Mouse (Mus musculus): ENCODE measurements around the gene Pidd1.

Gene Pidd1

DNA sequence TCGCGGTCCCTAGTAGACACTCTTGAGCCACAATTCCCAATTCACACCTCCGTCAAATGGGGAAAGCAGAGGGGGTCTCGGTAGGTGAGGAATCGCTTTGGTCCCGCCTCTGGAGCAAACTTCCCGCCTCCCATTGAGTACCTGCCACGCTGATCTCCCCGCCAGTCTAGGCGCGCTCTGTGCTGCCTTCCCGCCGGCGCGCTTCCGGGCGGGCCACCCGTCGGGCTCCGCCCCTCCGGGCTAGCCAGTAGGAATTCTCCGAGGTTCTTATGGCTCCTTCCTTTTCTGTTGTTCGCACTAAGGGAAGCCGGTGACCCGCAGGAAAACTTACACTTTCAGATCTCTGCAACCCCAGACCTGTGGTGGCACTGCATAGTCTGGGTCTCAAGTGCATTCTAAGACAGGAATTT lies at the start of gene Pidd1:
Pidd1 (minus strand) TSS at position 198 of the 410 bp plus-strand sequence.
- DNase-seq (ENCODE audit: low spot score): no peak

- DNase-seq (ENCODE audit: low spot score): no peak
Measured at GRCm38 (mm10) chr7:141492738-141493137, 48.9 kb upstream of the Pidd1 start.

GRCm38 (mm10) chr7:141491151-141491550 lies 47.3 kb upstream of the Pidd1 start:
- DNase-seq (ENCODE audit: low spot score): no peak

- DNase-seq (ENCODE audit: low spot score): no peak
Measured at GRCm38 (mm10) chr7:141487141-141487540, 43.3 kb upstream of the Pidd1 start.

DNA sequence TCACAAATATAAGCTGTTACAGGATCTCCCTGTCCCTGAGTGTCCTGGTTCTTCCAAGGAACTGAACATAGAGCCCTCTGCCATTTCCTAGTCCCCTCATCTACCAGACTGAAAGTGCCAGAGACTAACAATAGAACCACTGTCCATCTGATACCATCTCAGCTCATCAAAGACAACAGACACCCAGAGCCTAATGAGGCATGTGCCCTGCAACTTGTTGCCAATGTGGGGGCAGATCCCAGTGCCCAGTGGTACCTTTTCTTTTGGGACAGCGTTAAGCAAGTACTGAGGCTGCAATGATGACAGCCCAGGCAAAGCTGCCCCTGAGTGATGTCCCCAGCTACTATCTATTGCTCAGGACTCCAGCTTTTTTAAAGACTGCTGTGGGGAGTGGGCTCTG lies 42.4 kb upstream of the Pidd1 start:
- DNase-seq (ENCODE audit: low spot score): no peak

- DNase-seq (ENCODE audit: low spot score): no peak
Measured at GRCm38 (mm10) chr7:141485606-141486005, 41.8 kb upstream of the Pidd1 start.

GRCm38 (mm10) chr7:141485186-141485585 lies 41.4 kb upstream of the Pidd1 start:
- DNase-seq (ENCODE audit: low spot score): no peak

GRCm38 (mm10) chr7:141484186-141485120 lies 40.6 kb upstream of the Pidd1 start:
- no peak for DNase-seq (ENCODE audit: low spot score)

- DNase-seq (ENCODE audit: low spot score): no peak
Measured at GRCm38 (mm10) chr7:141483114-141483653, 39.4 kb upstream of the Pidd1 start.

DNA sequence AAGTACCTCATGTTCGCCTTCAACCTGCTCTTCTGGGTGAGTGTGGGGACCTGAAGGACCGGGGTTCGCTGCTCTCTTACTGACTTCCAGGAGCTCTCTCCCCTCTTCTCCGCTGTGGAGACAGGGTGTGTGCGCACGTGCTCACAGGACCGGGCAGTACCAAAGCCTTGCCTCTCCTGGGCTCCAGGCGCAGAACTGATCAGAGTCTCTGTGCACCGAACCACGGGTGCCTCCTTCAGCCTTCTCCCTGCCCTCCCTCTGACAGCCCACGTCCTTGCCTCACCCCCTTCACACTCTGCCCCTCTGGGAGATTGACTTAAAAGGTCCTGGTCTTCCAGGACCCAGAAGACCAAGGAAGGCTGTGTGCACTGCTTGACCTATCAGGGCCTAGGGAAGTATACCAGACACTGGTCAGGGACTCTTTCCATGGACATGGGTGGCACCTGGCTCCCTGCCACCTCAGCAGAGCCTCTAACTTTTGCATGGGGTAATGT lies 38.8 kb upstream of the Pidd1 start:
- no peak for DNase-seq (ENCODE audit: low spot score)

DNA sequence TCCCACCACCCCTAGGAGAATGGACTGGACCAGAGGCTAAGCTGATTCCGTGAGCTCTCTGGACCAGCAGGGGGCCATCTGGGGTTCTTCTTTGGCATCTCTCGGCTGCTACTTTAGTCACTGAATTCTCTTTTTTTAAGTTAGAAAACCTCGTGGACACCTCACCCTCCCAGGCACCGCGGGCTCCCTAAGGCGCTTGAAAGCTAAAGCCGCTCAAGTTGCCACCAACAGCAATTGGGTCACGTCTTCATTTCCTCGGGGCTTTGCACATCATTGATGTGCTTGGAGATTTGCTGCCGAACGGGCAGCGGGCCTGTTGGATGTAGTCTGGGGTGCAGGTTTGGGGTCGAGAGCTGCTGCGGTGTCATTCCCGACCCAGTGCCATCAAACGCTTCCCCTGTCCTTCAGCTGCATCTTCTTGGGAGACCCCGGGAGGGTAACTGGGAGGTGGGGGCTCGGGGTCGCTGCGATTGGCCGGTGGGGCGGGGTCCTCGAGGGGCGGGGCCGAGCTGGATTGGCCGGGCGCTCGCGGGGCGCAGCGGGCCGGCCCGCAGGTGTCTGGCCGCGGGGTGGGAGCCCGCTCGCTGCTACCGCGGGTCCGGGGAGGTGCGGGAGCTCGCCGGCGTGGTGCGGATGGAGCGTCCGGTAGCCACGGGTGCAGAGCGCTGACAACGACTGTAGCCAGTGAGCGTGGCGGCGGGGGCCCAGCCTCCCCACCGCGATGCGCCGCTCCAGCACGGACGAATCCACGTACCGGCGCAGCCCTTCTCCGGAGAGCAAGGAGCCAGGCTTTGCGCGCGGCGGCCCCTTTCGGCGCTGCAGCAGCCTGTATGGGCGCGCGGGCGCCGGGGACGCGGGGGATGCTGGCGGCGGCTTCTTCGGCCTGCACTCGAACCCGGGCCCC lies 37.9 kb upstream of the Pidd1 start:
- DNase-seq (ENCODE audit: low spot score): no peak

DNA sequence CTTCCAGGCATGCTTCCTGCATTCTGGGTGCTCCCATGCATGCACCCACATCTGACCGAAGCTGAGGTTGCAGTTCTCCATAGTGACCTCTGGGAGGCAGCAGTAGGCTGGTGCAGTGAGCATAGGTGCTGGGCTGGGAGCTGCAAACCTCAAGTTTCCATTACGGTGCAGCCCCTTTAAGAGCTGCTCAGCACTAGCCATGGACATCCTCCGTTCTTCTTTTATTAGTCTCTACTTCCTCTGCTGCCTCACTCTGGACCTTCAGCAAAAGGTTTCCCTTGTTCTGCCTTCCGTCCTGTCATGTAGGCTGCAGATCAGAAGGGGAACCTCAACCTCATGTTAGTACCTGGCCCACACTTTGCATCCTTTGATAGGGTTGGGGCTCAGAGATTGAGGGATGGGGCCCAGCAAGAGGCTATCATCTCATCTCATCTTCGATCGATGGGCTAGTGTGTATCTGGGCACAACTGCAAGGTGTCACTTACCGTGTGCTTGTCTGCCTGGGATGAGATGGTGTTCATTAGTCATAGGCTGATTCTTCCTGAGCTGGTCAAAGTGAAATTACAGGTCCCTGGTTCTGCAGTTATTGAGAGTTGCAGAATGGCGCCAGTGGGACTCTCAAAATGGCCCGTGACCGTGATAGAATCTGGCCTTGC lies 37.1 kb upstream of the Pidd1 start:
- no peak for DNase-seq (ENCODE audit: low spot score)

- DNase-seq (ENCODE audit: low spot score): no peak
Measured at GRCm38 (mm10) chr7:141478270-141478748, 34.5 kb upstream of the Pidd1 start.

DNA sequence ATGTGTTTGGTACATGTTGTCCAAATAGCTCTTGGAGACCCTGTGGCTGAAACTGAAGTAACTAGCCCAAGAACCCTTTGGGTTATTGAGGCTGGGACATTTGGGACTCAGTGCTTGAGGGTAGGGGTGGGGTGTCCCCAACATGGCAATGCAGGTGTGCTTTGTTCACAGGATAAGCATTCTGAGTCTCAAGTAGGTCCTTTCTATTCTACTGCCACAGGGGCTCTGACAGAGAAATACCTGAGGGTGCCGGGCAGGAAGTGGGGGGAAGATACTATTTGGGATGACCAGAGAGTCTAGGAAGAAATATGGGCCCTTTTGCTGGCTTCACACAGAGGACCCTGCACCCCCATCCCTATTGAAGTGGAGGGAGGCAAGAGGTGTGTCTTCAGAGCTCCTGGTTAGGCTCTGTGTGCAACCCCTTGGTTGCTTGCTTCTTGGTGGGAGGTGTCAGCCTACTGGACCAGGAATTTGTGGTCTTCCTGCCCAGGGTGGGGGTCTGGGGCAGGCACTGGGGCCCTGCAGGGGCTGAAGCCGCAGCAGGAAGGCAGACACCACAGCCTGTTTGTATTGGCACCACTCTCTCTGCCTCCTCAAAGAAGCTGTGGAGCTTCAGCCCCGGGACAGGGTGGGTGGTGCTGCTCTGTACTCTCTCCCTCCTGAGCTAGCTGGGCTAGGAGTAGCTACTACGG lies 33.9 kb upstream of the Pidd1 start:
- no peak for DNase-seq (ENCODE audit: low spot score)

- DNase-seq (ENCODE audit: low spot score): no peak
Measured at GRCm38 (mm10) chr7:141476981-141477370, 33.2 kb upstream of the Pidd1 start.

DNA sequence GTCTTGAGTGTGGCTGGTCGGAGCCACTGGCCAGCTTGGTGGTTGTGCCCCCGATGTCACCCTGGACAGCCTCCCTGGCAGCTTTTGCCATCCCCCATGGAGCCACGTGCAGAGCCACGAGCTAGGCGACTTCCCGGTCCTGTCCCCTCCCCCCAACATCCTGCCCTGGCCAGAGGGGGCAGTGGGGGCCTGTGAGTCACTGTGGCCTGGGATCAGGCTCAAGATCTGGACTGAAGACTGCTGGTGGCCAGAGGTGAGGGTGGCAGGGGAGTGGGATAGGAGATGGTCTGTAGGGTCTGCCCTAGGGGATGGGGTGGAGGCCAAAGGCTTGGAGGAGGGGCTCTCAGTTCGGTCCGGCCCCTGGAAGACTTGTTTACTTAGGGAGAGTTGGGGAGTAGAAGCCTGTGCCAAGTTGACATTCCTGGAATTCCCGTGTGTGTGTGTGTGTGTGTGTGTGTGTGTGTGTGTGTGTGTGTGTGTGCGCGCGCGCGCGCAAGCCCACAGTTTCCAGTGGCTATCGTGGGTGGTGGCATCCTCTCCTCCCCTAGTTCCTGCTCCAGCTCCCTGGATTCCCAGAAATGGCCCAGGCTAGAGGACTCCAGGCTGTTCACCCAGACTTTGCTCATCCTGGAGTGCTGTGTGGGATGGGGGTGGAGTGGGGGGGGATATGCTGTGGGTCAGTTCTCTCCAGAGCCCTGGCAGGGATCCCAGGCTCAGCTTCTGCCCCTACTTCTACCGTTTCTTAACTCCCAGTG lies 32.6 kb upstream of the Pidd1 start:
- DNase-seq (ENCODE audit: low spot score): no peak

GRCm38 (mm10) chr7:141475805-141476158 lies 32.0 kb upstream of the Pidd1 start:
- DNase-seq (ENCODE audit: low spot score): no peak

GRCm38 (mm10) chr7:141475011-141475804 lies 31.4 kb upstream of the Pidd1 start, which contains the start of the genes Polr2l and Tspan4:
TSS of gene Polr2l (minus strand) at chr7:141475132.
TSS of gene Tspan4 (plus strand) at chr7:141475240.
- no peak for DNase-seq (ENCODE audit: low spot score)

DNA sequence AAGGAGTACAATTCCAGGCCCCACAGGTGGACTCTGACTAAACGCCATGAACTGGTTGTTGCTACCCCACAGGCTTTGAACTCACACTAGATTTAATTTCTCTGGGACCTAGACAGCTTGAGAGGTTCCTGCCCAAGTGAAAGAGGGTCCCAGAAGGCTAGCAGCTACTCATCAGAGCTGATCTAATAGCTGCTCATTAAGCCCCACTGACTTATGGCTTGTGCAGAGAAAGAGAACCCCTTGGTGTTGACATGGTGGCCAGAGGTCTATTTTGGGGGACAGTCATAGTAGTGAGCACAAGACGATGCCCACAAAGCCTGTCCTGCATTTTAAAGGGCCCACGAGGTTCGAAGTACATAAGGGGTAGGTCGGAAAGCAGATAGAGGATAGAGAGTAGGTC lies 30.3 kb upstream of the Pidd1 start:
- no peak for DNase-seq (ENCODE audit: low spot score)
